Mouse (Mus musculus): ENCODE results near the gene Uchl1. TPM values are rescaled to one million over a fixed set of nuclear protein-coding genes. Genes with fewer than 3 reads are reported as not detected.

Gene Uchl1
- polyA plus RNA-seq, 1 experiment = 1,161 TPM

GRCm38 (mm10) chr5:66722586-66722985 is 46.7 kb downstream of the Uchl1 start:
- TF ChIP-seq CTCF (IDR thresholded peaks at IDR 0.05; ENCODE audit: extremely low read depth, insufficient read depth, low read length) (no peak), POLR2A (IDR thresholded peaks at IDR 0.05; ENCODE audit: extremely low read depth, insufficient read depth, low read length) (no peak)
- no peak overlapping the region for H3K27ac ChIP-seq (ENCODE audit: insufficient read depth, low read length)
- H3K4me3 ChIP-seq (ENCODE audit: insufficient read depth, low read length) = no peak overlapping the region
- no peaks in the 10 kb centered on the region for H3K4me1 ChIP-seq (ENCODE audit: control insufficient read depth, insufficient read depth, low read length)

GRCm38 (mm10) chr5:66723037-66723436 is 47.1 kb downstream of the Uchl1 start:
- TF ChIP-seq POLR2A (IDR thresholded peaks at IDR 0.05; ENCODE audit: extremely low read depth, insufficient read depth, low read length) = no peak
- no peak for TF ChIP-seq CTCF (IDR thresholded peaks at IDR 0.05; ENCODE audit: extremely low read depth, insufficient read depth, low read length)

GRCm38 (mm10) chr5:66723626-66724025 is 47.7 kb downstream of the Uchl1 start:
- no peaks in the 10 kb centered on the region for H3K4me1 ChIP-seq (ENCODE audit: control insufficient read depth, insufficient read depth, low read length)
- no peak overlapping the region for H3K27ac ChIP-seq (ENCODE audit: insufficient read depth, low read length)
- H3K4me3 ChIP-seq (ENCODE audit: insufficient read depth, low read length) = no peak overlapping the region
- no peak for TF ChIP-seq CTCF (IDR thresholded peaks at IDR 0.05; ENCODE audit: extremely low read depth, insufficient read depth, low read length)
- no peak for TF ChIP-seq POLR2A (IDR thresholded peaks at IDR 0.05; ENCODE audit: extremely low read depth, insufficient read depth, low read length)

More at GRCm38 (mm10) chr5:66723037-66723436, 47.1 kb downstream of the Uchl1 start:
- no peak overlapping the region for H3K27ac ChIP-seq (ENCODE audit: insufficient read depth, low read length)
- H3K4me1 ChIP-seq (ENCODE audit: control insufficient read depth, insufficient read depth, low read length) = no peaks in the 10 kb centered on the region
- no peak overlapping the region for H3K4me3 ChIP-seq (ENCODE audit: insufficient read depth, low read length)

GRCm38 (mm10) chr5:66729306-66729705 is 53.4 kb downstream of the Uchl1 start:
- H3K4me1 ChIP-seq (ENCODE audit: control insufficient read depth, insufficient read depth, low read length) = peaks cover 2% of the 10 kb centered on the region; the same call in 1 of the 2 replicates
- TF ChIP-seq CTCF (IDR thresholded peaks at IDR 0.05; ENCODE audit: extremely low read depth, insufficient read depth, low read length) = no peak
- no peak for TF ChIP-seq POLR2A (IDR thresholded peaks at IDR 0.05; ENCODE audit: extremely low read depth, insufficient read depth, low read length)
- no peak overlapping the region for H3K27ac ChIP-seq (ENCODE audit: insufficient read depth, low read length)
- no peak overlapping the region for H3K4me3 ChIP-seq (ENCODE audit: insufficient read depth, low read length)

- Histone ChIP-seq H3K4me3 (ENCODE audit: insufficient read depth, low read length) (no peak overlapping the region), H3K27ac (ENCODE audit: insufficient read depth, low read length) (no peak overlapping the region), H3K4me1 (ENCODE audit: control insufficient read depth, insufficient read depth, low read length) (peaks cover 2% of the 10 kb centered on the region; the same call in 1 of the 2 replicates)
- TF ChIP-seq CTCF (IDR thresholded peaks at IDR 0.05; ENCODE audit: extremely low read depth, insufficient read depth, low read length) (peak; percentile 9; the same call in 1 of the 2 replicates), POLR2A (IDR thresholded peaks at IDR 0.05; ENCODE audit: extremely low read depth, insufficient read depth, low read length) (no peak)
These were observed 54.9 kb downstream of the Uchl1 start for GRCm38 (mm10) chr5:66730621-66731301.

- no peak for TF ChIP-seq POLR2A (IDR thresholded peaks at IDR 0.05; ENCODE audit: extremely low read depth, insufficient read depth, low read length)
- TF ChIP-seq CTCF (IDR thresholded peaks at IDR 0.05; ENCODE audit: extremely low read depth, insufficient read depth, low read length) = no peak
- Histone ChIP-seq H3K4me1 (ENCODE audit: control insufficient read depth, insufficient read depth, low read length) (peaks cover 2% of the 10 kb centered on the region; the same call in 1 of the 2 replicates), H3K27ac (ENCODE audit: insufficient read depth, low read length) (no peak overlapping the region), H3K4me3 (ENCODE audit: insufficient read depth, low read length) (no peak overlapping the region)
These were observed 55.4 kb downstream of the Uchl1 start for GRCm38 (mm10) chr5:66731302-66731697.

- Histone ChIP-seq H3K4me3 (ENCODE audit: insufficient read depth, low read length) (no peak overlapping the region), H3K4me1 (ENCODE audit: control insufficient read depth, insufficient read depth, low read length) (peaks cover 2% of the 10 kb centered on the region; the same call in 1 of the 2 replicates), H3K27ac (ENCODE audit: insufficient read depth, low read length) (no peak overlapping the region)
- TF ChIP-seq CTCF (IDR thresholded peaks at IDR 0.05; ENCODE audit: extremely low read depth, insufficient read depth, low read length) (no peak), POLR2A (IDR thresholded peaks at IDR 0.05; ENCODE audit: extremely low read depth, insufficient read depth, low read length) (no peak)
These were observed 57.7 kb downstream of the Uchl1 start for GRCm38 (mm10) chr5:66733556-66733955.

Other genes with a start within 250 kb of the Uchl1 start
- gene Apbb2, start 57.3 kb upstream of the Uchl1 start, polyA plus RNA-seq (2012; rRNA removed) = 24.7 and 28.8 TPM in 2 replicates
- 51.1 and 56.3 TPM in 2 replicates for gene Limch1, start 69.7 kb downstream of the Uchl1 start, polyA plus RNA-seq (2012; rRNA removed)

Data from cortical plate, adult 2 months (tissue).